Mouse (Mus musculus): ENCODE results near the gene Arhgdia. TPM values are rescaled to one million over a fixed set of nuclear protein-coding genes. Genes with fewer than 3 reads are reported as not detected.

Gene Arhgdia
- 345 and 458 TPM in 2 replicates for polyA plus RNA-seq (2015; fragmentation: Nextera tagmentation; extraction: Ambion mirVana)

- peak within 1 kb of the TSS; percentile 91 for H3K27ac ChIP-seq
- no peaks in the 10 kb centered on the region for H3K9me3 ChIP-seq (replicated peaks)
- H3K36me3 ChIP-seq: peaks cover 48% of the 10 kb centered on the region
- peaks cover 26% of the 10 kb centered on the region for H3K4me1 ChIP-seq (replicated peaks)
- H3K9ac ChIP-seq: peak within 1 kb of the TSS; percentile 89
- WGBS: 4% methylated on average over 69 of the region's 75 CpGs
- no peaks in the 10 kb centered on the region for H3K27me3 ChIP-seq
- H3K4me3 ChIP-seq: peak within 1 kb of the TSS; percentile 71
- ATAC-seq (replicated peaks; ENCODE audit: insufficient number of reproducible peaks, insufficient read depth, low FRiP score, low read depth): peak; percentile 62
- peak within 1 kb of the TSS; percentile 93 for H3K4me2 ChIP-seq
These were observed at the start of gene Arhgdia for GRCm38 (mm10) chr11:120581490-120582267. Gene Arhgdia, minus strand, starts transcription at chr11:120581624.

GRCm38 (mm10) chr11:120630401-120630871, 49.0 kb upstream of the Arhgdia start:
- no peaks in the 10 kb centered on the region for H3K9me3 ChIP-seq (replicated peaks)
- no peaks in the 10 kb centered on the region for H3K27me3 ChIP-seq
- peak overlapping the region; percentile 32; the same call in 1 of the 2 replicates for H3K9ac ChIP-seq
- H3K36me3 ChIP-seq: peaks cover 15% of the 10 kb centered on the region
- H3K4me2 ChIP-seq: peak overlapping the region; percentile 94
- H3K4me3 ChIP-seq: peak overlapping the region; percentile 19
- ATAC-seq (replicated peaks; ENCODE audit: insufficient number of reproducible peaks, insufficient read depth, low FRiP score, low read depth): no peak
- peaks cover 48% of the 10 kb centered on the region for H3K4me1 ChIP-seq (replicated peaks)
- H3K27ac ChIP-seq: peak overlapping the region; percentile 58
- 41% methylated on average over 5 of the region's 5 CpGs for WGBS

- Histone ChIP-seq H3K4me3 (peak overlapping the region; percentile 19), H3K4me1 (replicated peaks) (peaks cover 53% of the 10 kb centered on the region), H3K27me3 (no peaks in the 10 kb centered on the region), H3K36me3 (peaks cover 15% of the 10 kb centered on the region), H3K4me2 (peak overlapping the region; percentile 94), H3K9ac (peak overlapping the region; percentile 32; the same call in 1 of the 2 replicates), H3K9me3 (replicated peaks) (no peaks in the 10 kb centered on the region), H3K27ac (peak overlapping the region; percentile 58)
- 10% methylated on average over 7 of the region's 7 CpGs for WGBS
- ATAC-seq (replicated peaks; ENCODE audit: insufficient number of reproducible peaks, insufficient read depth, low FRiP score, low read depth): no peak
These were observed 48.5 kb upstream of the Arhgdia start for GRCm38 (mm10) chr11:120629911-120630310.

- Histone ChIP-seq H3K4me3 (peak overlapping the region; percentile 19), H3K4me1 (replicated peaks) (peaks cover 53% of the 10 kb centered on the region), H3K27me3 (no peaks in the 10 kb centered on the region), H3K4me2 (peak overlapping the region; percentile 94), H3K9ac (no peak overlapping the region), H3K36me3 (peaks cover 15% of the 10 kb centered on the region), H3K27ac (peak overlapping the region; percentile 58), H3K9me3 (replicated peaks) (no peaks in the 10 kb centered on the region)
- WGBS: 70% methylated on average over 23 of the region's 23 CpGs
- no peak for ATAC-seq (replicated peaks; ENCODE audit: insufficient number of reproducible peaks, insufficient read depth, low FRiP score, low read depth)
These were observed 47.9 kb upstream of the Arhgdia start for GRCm38 (mm10) chr11:120629341-120629730.

GRCm38 (mm10) chr11:120628601-120629340, 47.3 kb upstream of the Arhgdia start:
- Histone ChIP-seq H3K36me3 (peaks cover 15% of the 10 kb centered on the region), H3K4me3 (0 out of 2 replicates have a peak overlapping the region, but pooled peaks have one; percentile 19), H3K4me1 (replicated peaks) (peaks cover 54% of the 10 kb centered on the region), H3K9me3 (replicated peaks) (no peaks in the 10 kb centered on the region), H3K27me3 (no peaks in the 10 kb centered on the region), H3K27ac (no peak overlapping the region), H3K4me2 (peak overlapping the region; percentile 94; the same call in 1 of the 2 replicates), H3K9ac (no peak overlapping the region)
- ATAC-seq (replicated peaks; ENCODE audit: insufficient number of reproducible peaks, insufficient read depth, low FRiP score, low read depth): no peak
- WGBS: 88% methylated on average over 23 of the region's 23 CpGs

GRCm38 (mm10) chr11:120627468-120628300, 46.3 kb upstream of the Arhgdia start:
- H3K9ac ChIP-seq: no peak overlapping the region
- H3K4me3 ChIP-seq: no peak overlapping the region
- no peak overlapping the region for H3K27ac ChIP-seq
- no peaks in the 10 kb centered on the region for H3K27me3 ChIP-seq
- H3K4me1 ChIP-seq (replicated peaks): peaks cover 54% of the 10 kb centered on the region
- no peak overlapping the region for H3K4me2 ChIP-seq
- no peaks in the 10 kb centered on the region for H3K9me3 ChIP-seq (replicated peaks)
- 80% methylated on average over 22 of the region's 22 CpGs for WGBS
- no peak for ATAC-seq (replicated peaks; ENCODE audit: insufficient number of reproducible peaks, insufficient read depth, low FRiP score, low read depth)
- peaks cover 15% of the 10 kb centered on the region for H3K36me3 ChIP-seq

- 84% methylated on average over 11 of the region's 11 CpGs for WGBS
- no peaks in the 10 kb centered on the region for H3K27me3 ChIP-seq
- H3K27ac ChIP-seq: no peak overlapping the region
- peaks cover 16% of the 10 kb centered on the region for H3K36me3 ChIP-seq
- ATAC-seq (replicated peaks; ENCODE audit: insufficient number of reproducible peaks, insufficient read depth, low FRiP score, low read depth): no peak
- no peaks in the 10 kb centered on the region for H3K9me3 ChIP-seq (replicated peaks)
- H3K4me3 ChIP-seq: no peak overlapping the region
- no peak overlapping the region for H3K9ac ChIP-seq
- peaks cover 47% of the 10 kb centered on the region for H3K4me1 ChIP-seq (replicated peaks)
- H3K4me2 ChIP-seq: no peak overlapping the region
These were observed 45.5 kb upstream of the Arhgdia start for GRCm38 (mm10) chr11:120626785-120627467.

- H3K4me1 ChIP-seq (replicated peaks): peaks cover 30% of the 10 kb centered on the region
- peak within 1 kb of the TSS; percentile 62 for H3K9ac ChIP-seq
- ATAC-seq (replicated peaks; ENCODE audit: insufficient number of reproducible peaks, insufficient read depth, low FRiP score, low read depth): 0 out of 2 replicates have a peak, but pooled peaks have one; percentile 11
- H3K36me3 ChIP-seq: peaks cover 30% of the 10 kb centered on the region
- no peaks in the 10 kb centered on the region for H3K9me3 ChIP-seq (replicated peaks)
- H3K4me3 ChIP-seq: peak within 1 kb of the TSS; percentile 90
- peak within 1 kb of the TSS; percentile 89 for H3K4me2 ChIP-seq
- H3K27ac ChIP-seq: peak within 1 kb of the TSS; percentile 77
- WGBS: 8% methylated on average over 5 of the region's 5 CpGs
- H3K27me3 ChIP-seq: no peaks in the 10 kb centered on the region
These were observed 43.8 kb upstream of the Arhgdia start, which contains the start of gene Sirt7 for GRCm38 (mm10) chr11:120625152-120625775. Gene Sirt7, minus strand, starts transcription at chr11:120625240.

- Histone ChIP-seq H3K4me3 (peak overlapping the region; percentile 90), H3K4me2 (peak overlapping the region; percentile 89), H3K27me3 (no peaks in the 10 kb centered on the region), H3K27ac (peak overlapping the region; percentile 77), H3K4me1 (replicated peaks) (peaks cover 25% of the 10 kb centered on the region), H3K9me3 (replicated peaks) (no peaks in the 10 kb centered on the region), H3K9ac (peak overlapping the region; percentile 62), H3K36me3 (peaks cover 35% of the 10 kb centered on the region)
- under 1% methylated on average over 53 of the region's 53 CpGs for WGBS
- ATAC-seq (replicated peaks; ENCODE audit: insufficient number of reproducible peaks, insufficient read depth, low FRiP score, low read depth): peak; percentile 77
These were observed 43.3 kb upstream of the Arhgdia start for GRCm38 (mm10) chr11:120624680-120625111.
